Mouse (Mus musculus): ENCODE data around the gene Kcna10. TPM values are rescaled to one million over a fixed set of nuclear protein-coding genes. Genes with fewer than 3 reads are reported as not detected.

Gene Kcna10
- total RNA-seq, 2 experiments from 2014 or later: not detected

GRCm38 (mm10) chr3:107239607-107240006, 56.8 kb downstream of the Kcna10 start, which contains the start of gene Prok1:
Prok1 (minus strand) TSS chr3:107239707.
- DNase-seq (ENCODE audit: low spot score in 2 of 2): no peak

GRCm38 (mm10) chr3:107241389-107242094, 58.7 kb downstream of the Kcna10 start:
- no peak for DNase-seq (ENCODE audit: low spot score in 2 of 2)

Other genes with a start within 250 kb of the Kcna10 start
- gene Kcna3, start 146.9 kb upstream of the Kcna10 start, total RNA-seq (2021): 10 to 100 TPM; 13.8 to 17.1 TPM
- gene Kcna2, start 81.9 kb upstream of the Kcna10 start, total RNA-seq (2021): 10 to 100 TPM; 76.1 to 82.3 TPM
- not detected for gene Cym, start 38.7 kb downstream of the Kcna10 start, total RNA-seq (2021)
- gene A630076J17Rik, start 47.6 kb downstream of the Kcna10 start, total RNA-seq (2021): not detected
- not detected for gene Prok1, start 56.7 kb downstream of the Kcna10 start, total RNA-seq (2021)
- gene Lamtor5, start 95.8 kb downstream of the Kcna10 start, total RNA-seq (2021): 10 to 100 TPM; 61.1 to 62.6 TPM
- gene Slc16a4, start 108.2 kb downstream of the Kcna10 start, total RNA-seq (2021): 1 to 10 TPM; 2.6 to 3.5 TPM
- gene Rbm15, start 150.6 kb downstream of the Kcna10 start, total RNA-seq (2021): 10 to 100 TPM; 23.8 to 24.9 TPM